Mouse (Mus musculus): ENCODE results near the gene Slc7a4.
A peak's percentile ranks its signal among the peaks of the same experiment; 100 is the strongest.
"Not testable (repeated sequence)": the region's sequence is repeated elsewhere in the genome, so short reads cannot be mapped to it uniquely, and the experiment has no call there.

Gene Slc7a4

GRCm38 (mm10) chr16:17583064-17583463, at the start of gene Slc7a4:
Gene Slc7a4 (minus strand): TSS chr16:17583214.
- DNase-seq (ENCODE audit: low spot score in 2 of 2), result no peak

GRCm38 (mm10) chr16:17632580-17632979, 49.6 kb upstream of the Slc7a4 start:
- no peak for DNase-seq (ENCODE audit: low spot score in 2 of 2)

GRCm38 (mm10) chr16:17626269-17626555, 43.2 kb upstream of the Slc7a4 start:
- DNase-seq (ENCODE audit: low spot score in 2 of 2), result no peak

GRCm38 (mm10) chr16:17625488-17626268, 42.7 kb upstream of the Slc7a4 start:
- no peak for DNase-seq (ENCODE audit: low spot score in 2 of 2)

GRCm38 (mm10) chr16:17621936-17622335, 38.9 kb upstream of the Slc7a4 start:
- no peak for DNase-seq (ENCODE audit: low spot score in 2 of 2)

- DNase-seq (ENCODE audit: low spot score in 2 of 2), result peak; percentile 89 to 96
These were observed 36.4 kb upstream of the Slc7a4 start, which contains the start of gene Smpd4 for GRCm38 (mm10) chr16:17619198-17620105. Gene Smpd4 (plus strand): TSS chr16:17619354.

- DNase-seq (ENCODE audit: low spot score in 2 of 2), result peak; percentile 42 to 55
These were observed 35.0 kb upstream of the Slc7a4 start for GRCm38 (mm10) chr16:17617922-17618565.

- DNase-seq (ENCODE audit: low spot score in 2 of 2), result no peak
These were observed 33.2 kb upstream of the Slc7a4 start for GRCm38 (mm10) chr16:17616212-17616611.

- not testable (repeated sequence) for DNase-seq (ENCODE audit: low spot score in 2 of 2)
These were observed 31.7 kb upstream of the Slc7a4 start for GRCm38 (mm10) chr16:17614740-17615139.

GRCm38 (mm10) chr16:17611383-17611782, 28.4 kb upstream of the Slc7a4 start:
- no peak for DNase-seq (ENCODE audit: low spot score in 2 of 2)

GRCm38 (mm10) chr16:17605684-17606083, 22.7 kb upstream of the Slc7a4 start:
- DNase-seq (ENCODE audit: low spot score in 2 of 2), result no peak

- no peak for DNase-seq (ENCODE audit: low spot score in 2 of 2)
These were observed 21.9 kb upstream of the Slc7a4 start for GRCm38 (mm10) chr16:17604941-17605340.

GRCm38 (mm10) chr16:17600944-17601562, 18.0 kb upstream of the Slc7a4 start:
- DNase-seq (ENCODE audit: low spot score in 2 of 2), result no peak

GRCm38 (mm10) chr16:17590731-17591130, 7.7 kb upstream of the Slc7a4 start:
- no peak for DNase-seq (ENCODE audit: low spot score in 2 of 2)

GRCm38 (mm10) chr16:17584555-17584954, 1.5 kb upstream of the Slc7a4 start:
- no peak for DNase-seq (ENCODE audit: low spot score in 2 of 2)

- DNase-seq (ENCODE audit: low spot score in 2 of 2), result no peak
These were observed 6.2 kb downstream of the Slc7a4 start for GRCm38 (mm10) chr16:17576825-17577215.

GRCm38 (mm10) chr16:17575870-17576824, 6.9 kb downstream of the Slc7a4 start:
- DNase-seq (ENCODE audit: low spot score in 2 of 2), result no peak

- DNase-seq (ENCODE audit: low spot score in 2 of 2), result no peak
These were observed 16.8 kb downstream of the Slc7a4 start for GRCm38 (mm10) chr16:17566186-17566585.

- no peak for DNase-seq (ENCODE audit: low spot score in 2 of 2)
These were observed 18.2 kb downstream of the Slc7a4 start for GRCm38 (mm10) chr16:17564771-17565170.

- DNase-seq (ENCODE audit: low spot score in 2 of 2), result no peak
These were observed 18.8 kb downstream of the Slc7a4 start for GRCm38 (mm10) chr16:17564221-17564620.

- no peak for DNase-seq (ENCODE audit: low spot score in 2 of 2)
These were observed 19.4 kb downstream of the Slc7a4 start for GRCm38 (mm10) chr16:17563580-17563979.
